In the genomic region with DNA sequence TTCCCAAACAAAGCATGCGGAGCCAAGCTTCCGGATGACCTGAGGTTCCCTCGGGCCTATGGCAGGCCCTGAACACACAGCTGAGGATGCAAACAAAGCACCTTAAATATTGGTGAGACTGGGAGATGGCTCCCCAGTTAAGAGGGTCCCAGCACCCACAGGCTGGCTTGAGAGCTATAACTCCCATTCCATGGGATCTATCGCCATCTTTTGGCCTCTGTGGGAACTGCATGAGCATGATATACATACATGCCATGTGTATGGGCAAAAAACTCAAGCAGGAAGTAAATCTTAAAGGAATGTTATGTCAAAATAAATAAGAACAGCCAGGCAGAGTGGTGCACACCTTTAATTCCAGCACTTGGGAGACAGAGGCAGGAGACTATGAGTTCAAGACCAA, we compare ENCODE assay signal across 7 mouse cellular contexts. TPM values are rescaled to one million over a fixed set of nuclear protein-coding genes. Genes with fewer than 3 reads are reported as not detected.
DNase-seq lines count a peak whose midpoint lies in the region; ATAC-seq and TF ChIP-seq lines count a peak whose summit lies in the region.

No protein-coding gene starts in this region.

- TF ChIP-seq CTCF in kidney, adult 2 months (conservative IDR thresholded peaks at IDR 0.05; ENCODE audit: insufficient read depth, insufficient read length, low read depth, low read length) = peak; percentile 55
- TF ChIP-seq CTCF in ES-Bruce4 (IDR thresholded peaks at IDR 0.05; ENCODE audit: low read depth, low read length) = peak; percentile 59
- TF ChIP-seq CTCF in bone marrow, adult 2 months (IDR thresholded peaks at IDR 0.05; ENCODE audit: control insufficient read depth, insufficient read depth, low read length) = peak; percentile 44; the same call in 1 of the 2 replicates

- no peak overlapping the region for H3K4me2 ChIP-seq in kidney, embryonic 16.5 days (replicated peaks; ENCODE audit: low read depth, low read length)

- no peaks in the 10 kb centered on the region for H3K27me3 ChIP-seq in kidney, adult 2 months (replicated peaks; ENCODE audit: control insufficient read depth, insufficient read depth, low read length)
- no peaks in the 10 kb centered on the region for H3K27me3 ChIP-seq in kidney, embryonic 16.5 days (ENCODE audit: insufficient read depth, low read length)
- no peaks in the 10 kb centered on the region for H3K27me3 ChIP-seq in ES-Bruce4 (ENCODE audit: control insufficient read depth, insufficient read depth, low read length, poor library complexity, severe bottlenecking)

- no peaks in the 10 kb centered on the region for H3K36me3 ChIP-seq in kidney, adult 2 months (ENCODE audit: control insufficient read depth, insufficient read depth, low read length)
- no peaks in the 10 kb centered on the region for H3K36me3 ChIP-seq in kidney, embryonic 16.5 days (ENCODE audit: insufficient read depth, low read length)
- no peaks in the 10 kb centered on the region for H3K36me3 ChIP-seq in ES-Bruce4 (ENCODE audit: control insufficient read depth, insufficient read depth, low read length, poor library complexity, severe bottlenecking)

- peak; percentile 25 for DNase-seq in kidney, adult 2 months
- peak; percentile 81 for DNase-seq in naive thymus-derived CD4-positive, alpha-beta T cell, adult 2 months (ENCODE audit: low read depth)
- no peak for DNase-seq in left cerebral cortex, adult 11 months (ENCODE audit: low spot score)
- no peak for DNase-seq in heart, adult 8-10 months (ENCODE audit: low spot score)

- no peak for TF ChIP-seq POLR2A in kidney, adult 2 months (IDR thresholded peaks at IDR 0.05; ENCODE audit: low read depth, low read length)
- no peak for TF ChIP-seq POLR2A in ES-Bruce4 (IDR thresholded peaks at IDR 0.05; ENCODE audit: insufficient read depth, low read length)
- TF ChIP-seq POLR2A in bone marrow, adult 2 months (IDR thresholded peaks at IDR 0.05; ENCODE audit: borderline replicate concordance, control insufficient read depth, low read depth, low read length) = no peak

- H3K9ac ChIP-seq in kidney, embryonic 16.5 days (replicated peaks; ENCODE audit: low read length) = no peak overlapping the region
- no peak overlapping the region for H3K9ac ChIP-seq in ES-Bruce4 (ENCODE audit: low read depth, poor library complexity, severe bottlenecking)

- ATAC-seq in kidney, embryonic 16.5 days (ENCODE audit: low FRiP score, low TSS enrichment) = no peak

- WGBS in kidney, adult 2 months = 81% methylated on average over 4 of the region's 4 CpGs
- WGBS in kidney, embryonic 16.5 days = 79% methylated on average over 4 of the region's 4 CpGs
- 77% methylated on average over 4 of the region's 4 CpGs for WGBS in bone marrow, adult 2 months

- H3K27ac ChIP-seq in kidney, adult 2 months (ENCODE audit: insufficient read depth, low read depth, low read length) = no peak overlapping the region
- H3K27ac ChIP-seq in kidney, embryonic 16.5 days (ENCODE audit: low read length) = no peak overlapping the region
- H3K27ac ChIP-seq in ES-Bruce4 (ENCODE audit: insufficient read depth, low read length) = no peak overlapping the region
- H3K27ac ChIP-seq in bone marrow, adult 2 months (ENCODE audit: control insufficient read depth, insufficient read depth, low read depth, low read length, poor library complexity) = no peak overlapping the region

- H3K4me3 ChIP-seq in kidney, adult 2 months (ENCODE audit: insufficient read depth, low read depth, low read length) = no peak overlapping the region
- no peak overlapping the region for H3K4me3 ChIP-seq in kidney, embryonic 16.5 days (ENCODE audit: low read length)
- no peak overlapping the region for H3K4me3 ChIP-seq in ES-Bruce4 (ENCODE audit: low read depth, low read length)
- no peak overlapping the region for H3K4me3 ChIP-seq in bone marrow, adult 2 months (replicated peaks; ENCODE audit: control insufficient read depth, low read depth, low read length)

- TF ChIP-seq EP300 in ES-Bruce4 (IDR thresholded peaks at IDR 0.05; ENCODE audit: insufficient read depth, low read depth, low read length) = no peak

- no peaks in the 10 kb centered on the region for H3K9me3 ChIP-seq in kidney, embryonic 16.5 days (ENCODE audit: low read length)
- H3K9me3 ChIP-seq in ES-Bruce4 (replicated peaks; ENCODE audit: control insufficient read depth, insufficient read depth, low read length, poor library complexity, severe bottlenecking) = no peaks in the 10 kb centered on the region

- H3K4me1 ChIP-seq in kidney, adult 2 months (ENCODE audit: control insufficient read depth, insufficient read depth, low read length) = peaks cover 4% of the 10 kb centered on the region
- H3K4me1 ChIP-seq in kidney, embryonic 16.5 days (ENCODE audit: insufficient read depth, low read length) = peaks cover 6% of the 10 kb centered on the region; the same call in 1 of the 2 replicates
- no peaks in the 10 kb centered on the region for H3K4me1 ChIP-seq in ES-Bruce4 (ENCODE audit: control insufficient read depth, insufficient read depth, low read length)
- peaks cover 1% of the 10 kb centered on the region for H3K4me1 ChIP-seq in bone marrow, adult 2 months (ENCODE audit: control insufficient read depth, insufficient read depth, low read length)

RNA-seq across cellular contexts. Expression of gene 1810055G02Rik, which starts 15.8 kb away (rescaled TPM):
- 18.8 and 23.3 TPM in 2 replicates for polyA plus RNA-seq in kidney, adult 2 months (2012; rRNA removed)
- polyA plus RNA-seq in kidney, embryonic 16.5 days (2015; fragmentation: Nextera tagmentation; extraction: Ambion mirVana) = 46.1 and 46.4 TPM in 2 replicates
- polyA plus RNA-seq in ES-Bruce4 (2011; ENCODE audit: insufficient read depth, insufficient read length, low read depth, missing spikeins) = 30.7 and 31.8 TPM in 2 replicates
- 1.8 and 6.0 TPM in 2 replicates for polyA plus RNA-seq in bone marrow, adult 2 months (2011; ENCODE audit: insufficient read depth, insufficient read length, low replicate concordance, missing spikeins)
- total RNA-seq in heart, adult 8-10 months (2022) = 1 to 10 TPM; 5.5 to 8.2 (median 6.5) TPM

RNA-seq across cellular contexts. Expression of gene Lrp5, which starts 37.5 kb away (rescaled TPM):
- polyA plus RNA-seq in kidney, adult 2 months (2012; rRNA removed) = 33.9 and 34.2 TPM in 2 replicates
- 7.0 TPM in 2 replicates for polyA plus RNA-seq in kidney, embryonic 16.5 days (2015; fragmentation: Nextera tagmentation; extraction: Ambion mirVana)
- 38.6 and 40.2 TPM in 2 replicates for polyA plus RNA-seq in ES-Bruce4 (2011; ENCODE audit: insufficient read depth, insufficient read length, low read depth, missing spikeins)
- 4.5 and 5.8 TPM in 2 replicates for polyA plus RNA-seq in bone marrow, adult 2 months (2011; ENCODE audit: insufficient read depth, insufficient read length, low replicate concordance, missing spikeins)
- 10 to 100 TPM; 48.9 to 52.9 (median 50.7) TPM for total RNA-seq in heart, adult 8-10 months (2022)

RNA-seq across cellular contexts. Expression of gene Kmt5b, which starts 43.3 kb away (rescaled TPM):
- 12.6 and 12.9 TPM in 2 replicates for polyA plus RNA-seq in kidney, adult 2 months (2012; rRNA removed)
- polyA plus RNA-seq in kidney, embryonic 16.5 days (2015; fragmentation: Nextera tagmentation; extraction: Ambion mirVana) = 28.1 and 30.6 TPM in 2 replicates
- 34.6 and 39.4 TPM in 2 replicates for polyA plus RNA-seq in ES-Bruce4 (2011; ENCODE audit: insufficient read depth, insufficient read length, low read depth, missing spikeins)
- 24.3 and 43.2 TPM in 2 replicates for polyA plus RNA-seq in bone marrow, adult 2 months (2011; ENCODE audit: insufficient read depth, insufficient read length, low replicate concordance, missing spikeins)
- 10 to 100 TPM; 23.7 to 29.4 (median 28.2) TPM for total RNA-seq in heart, adult 8-10 months (2022)

Comparison
In these comparisons a context has a peak if more than half of its experiments do, and no peak if none do; other contexts are left out.
1. DNase-seq: peak in kidney, adult 2 months (single experiment) and naive thymus-derived CD4-positive, alpha-beta T cell, adult 2 months (single experiment); none in left cerebral cortex, adult 11 months (single experiment) and heart, adult 8-10 months (single experiment).
2. Peak in every context shown above with its lines, with median percentiles within 50 percentile points of each other: CTCF ChIP-seq.